Mouse (Mus musculus) intestine, postnatal 0 days (tissue): ENCODE measurements around the gene Kalrn. TPM values are rescaled to one million over a fixed set of nuclear protein-coding genes. Genes with fewer than 3 reads are reported as not detected.

ENCODE experiments used
- ATAC-seq: fragments of 200-750 bp; cut with Nextera tagmentation; 2 replicates; pipeline ENCODE4 v1.8.0; 2017; ENCODE audit warnings: mild to moderate bottlenecking, moderate TSS enrichment, moderate library complexity
- H3K27ac ChIP-seq: fragments of 300-500 bp; sonication (generic); 2 replicates; pipeline ENCODE4 v1.5.1; 2014; ENCODE audit warnings: mild to moderate bottlenecking, low read depth, low read length, moderate library complexity
- H3K27me3 ChIP-seq: fragments of 300-500 bp; sonication (generic); replicated peaks from 2 replicates; pipeline ENCODE4 v1.6.1; 2014; ENCODE audit warnings: low read length, mixed read lengths; ENCODE audit not compliant: control insufficient read depth, insufficient read depth
- H3K36me3 ChIP-seq: fragments of 300-500 bp; sonication (generic); 2 replicates; pipeline ENCODE4 v1.6.1; 2014; ENCODE audit warnings: mild to moderate bottlenecking, moderate library complexity; ENCODE audit not compliant: control insufficient read depth, insufficient read depth
- H3K4me1 ChIP-seq: fragments of 300-500 bp; sonication (generic); replicated peaks from 2 replicates; pipeline ENCODE4 v1.6.1; 2014; ENCODE audit warnings: antibody characterized with exemption, low read length, mixed read lengths; ENCODE audit not compliant: control insufficient read depth, insufficient read depth
- H3K4me2 ChIP-seq: fragments of 300-500 bp; sonication (generic); replicated peaks from 2 replicates; pipeline ENCODE4 v1.6.1; 2014; ENCODE audit warnings: low read depth, mild to moderate bottlenecking, moderate library complexity
- H3K4me3 ChIP-seq: fragments of 300-500 bp; sonication (generic); 2 replicates; pipeline ENCODE4 v1.5.1; 2014; ENCODE audit warnings: low read depth, low read length
- H3K9ac ChIP-seq: fragments of 300-500 bp; sonication (generic); 2 replicates; pipeline ENCODE4 v1.6.1; 2014; ENCODE audit warnings: mild to moderate bottlenecking, low read depth, low read length
- H3K9me3 ChIP-seq: fragments of 300-500 bp; sonication (generic); 2 replicates; pipeline ENCODE4 v1.6.1; 2016; ENCODE audit warnings: mixed run types; ENCODE audit not compliant: control insufficient read depth
- CTCF ChIP-seq: sonication (generic); IDR thresholded peaks from 2 replicates; pipeline ENCODE4 v1.5.1; 2016; ENCODE audit warnings: low read depth, mild to moderate bottlenecking, control low read depth, antibody characterized with exemption, moderate library complexity
- WGBS: fragments of 180-500 bp; shearing (Covaris S2); extraction: QIAGEN DNeasy Blood & Tissue Kit; methylation state at CpG from one replicate; pipeline ENCODE4 v1.1.7; 2014; 5-methylcytosine and 5-hydroxymethylcytosine counted together
- polyA plus RNA-seq: library from polyadenylated mRNA; unstranded; fragments of >200 nt; fragmentation: Nextera tagmentation; extraction: Ambion mirVana; gene quantifications from 2 replicates; pipeline ENCODE4 v1.2.1, GENCODE M21; 2015

Gene Kalrn
- polyA plus RNA-seq, 1 experiment from 2014 or later, result 7.5 TPM

DNA sequence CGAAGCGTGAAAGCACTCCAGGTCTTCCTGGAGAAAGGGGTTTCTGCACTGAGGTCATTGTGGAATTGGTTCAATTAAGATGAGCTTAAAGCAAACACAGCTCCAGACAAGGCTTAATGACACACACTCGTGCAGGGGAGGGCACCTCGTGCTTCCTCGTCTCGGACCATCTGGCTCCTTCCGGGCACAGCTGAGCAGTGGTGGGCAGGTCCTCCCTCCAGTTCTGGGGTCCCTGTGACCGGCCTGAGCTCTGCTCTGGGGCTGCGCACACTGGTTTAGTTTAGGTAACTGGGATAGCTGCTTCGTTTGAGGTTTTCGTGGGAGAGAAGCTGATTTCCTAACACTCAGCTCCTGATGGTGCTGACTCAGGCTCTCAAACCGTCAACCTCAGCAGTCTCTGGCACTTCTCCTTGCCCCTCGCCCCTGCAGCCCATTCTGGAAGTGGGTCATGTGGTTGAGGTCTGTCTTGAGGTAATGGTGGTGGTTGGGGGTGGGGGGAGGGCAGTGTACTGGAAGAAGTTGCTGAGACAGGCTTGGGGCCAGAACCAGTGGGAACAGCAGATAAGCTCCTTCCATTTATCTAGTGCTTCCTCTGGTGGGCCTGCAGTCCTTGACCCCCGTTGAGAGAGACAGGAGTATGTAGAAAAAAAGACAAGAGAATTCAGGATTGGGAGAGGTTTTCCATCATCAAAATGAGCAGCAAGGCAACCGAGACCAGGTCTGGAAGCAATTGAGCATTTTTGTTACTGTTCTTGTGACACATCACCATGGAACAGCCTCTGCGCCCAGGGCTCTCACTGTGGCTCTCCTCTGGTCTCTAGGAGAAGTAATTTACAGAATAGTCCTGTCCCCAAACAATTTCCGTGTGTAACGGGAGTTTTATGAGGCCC, 651.0 kb downstream of the Kalrn start:
- Histone ChIP-seq H3K27me3 (no peaks in the 10 kb centered on the region), H3K9me3 (no peaks in the 10 kb centered on the region), H3K4me3 (no peak overlapping the region), H3K36me3 (peaks cover 3% of the 10 kb centered on the region; the same call in 1 of the 2 replicates), H3K4me2 (peak overlapping the region; percentile 35; the same call in 1 of the 2 replicates), H3K27ac (peak overlapping the region; percentile 36), H3K4me1 (peaks cover 6% of the 10 kb centered on the region; the same call in 1 of the 2 replicates), H3K9ac (no peak overlapping the region)
- 29% methylated on average over 18 of the region's 18 CpGs for WGBS
- 0 out of 2 replicates have a peak, but pooled peaks have one; percentile 28 for ATAC-seq
- TF ChIP-seq CTCF, result no peak

DNA sequence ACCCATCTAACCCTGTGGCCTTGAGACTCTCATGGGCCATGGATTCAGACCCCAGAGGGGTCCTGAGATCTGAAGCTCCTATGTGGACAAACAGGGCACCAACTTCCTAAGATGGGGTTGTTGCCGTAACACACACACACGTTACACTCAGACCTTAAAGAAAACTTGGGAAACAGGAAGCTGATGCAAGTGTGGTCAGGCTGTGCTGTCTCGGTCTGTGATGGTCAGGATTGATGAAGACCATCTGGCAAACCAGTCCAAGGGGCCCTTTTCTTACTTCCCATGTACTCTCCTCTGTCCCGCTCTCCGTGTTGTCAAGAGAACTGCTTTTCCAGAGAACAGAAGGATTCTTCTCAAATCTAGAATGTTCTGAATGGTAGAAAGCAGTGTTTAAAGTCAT, 651.8 kb downstream of the Kalrn start:
- Histone ChIP-seq H3K4me3 (no peak overlapping the region), H3K27ac (peak overlapping the region; percentile 36; the same call in 1 of the 2 replicates), H3K9me3 (no peaks in the 10 kb centered on the region), H3K9ac (no peak overlapping the region), H3K36me3 (peaks cover 3% of the 10 kb centered on the region; the same call in 1 of the 2 replicates), H3K4me1 (peaks cover 10% of the 10 kb centered on the region), H3K27me3 (no peaks in the 10 kb centered on the region), H3K4me2 (no peak overlapping the region)
- no peak for TF ChIP-seq CTCF
- 70% methylated on average over 5 of the region's 5 CpGs for WGBS
- ATAC-seq, result no peak

Other genes with a start within 250 kb of the Kalrn start
- not detected in 2 replicates for gene Ropn1, start 76.4 kb upstream of the Kalrn start, polyA plus RNA-seq
- gene Ccdc14, start 117.1 kb upstream of the Kalrn start, polyA plus RNA-seq, result 1.7 and 1.8 TPM in 2 replicates
- 562 and 659 TPM in 2 replicates for gene Mylk, start 171.7 kb upstream of the Kalrn start, polyA plus RNA-seq